Mouse (Mus musculus) spleen, adult 12 weeks (tissue): ENCODE data around the gene Cmtm4.

Experiments used
- DNase-seq: peaks from one replicate; pipeline ENCODE4 v3.0.0; 2022; ENCODE audit warnings: low spot score

Cmtm4 gene

DNA sequence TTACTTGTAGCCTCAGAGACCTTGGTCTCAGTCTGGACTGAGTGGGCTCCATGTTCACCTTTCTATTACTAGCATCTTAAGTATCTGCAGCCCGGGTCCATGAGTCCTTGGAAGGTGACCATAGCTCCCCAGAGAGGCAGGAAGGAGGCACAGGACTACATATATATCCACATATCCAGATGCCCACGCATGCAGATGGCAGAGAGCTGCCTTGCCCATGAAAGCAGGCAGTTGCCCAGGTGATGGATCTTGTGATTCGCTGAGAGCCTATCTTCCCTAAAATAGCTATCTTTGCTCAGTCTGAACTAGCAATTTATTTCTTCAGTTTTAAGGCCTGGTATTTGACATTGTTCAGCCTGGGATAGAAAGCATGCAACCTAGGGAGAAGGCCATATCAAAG, 15.9 kb upstream of the Cmtm4 start:
- DNase-seq = no peak

DNA sequence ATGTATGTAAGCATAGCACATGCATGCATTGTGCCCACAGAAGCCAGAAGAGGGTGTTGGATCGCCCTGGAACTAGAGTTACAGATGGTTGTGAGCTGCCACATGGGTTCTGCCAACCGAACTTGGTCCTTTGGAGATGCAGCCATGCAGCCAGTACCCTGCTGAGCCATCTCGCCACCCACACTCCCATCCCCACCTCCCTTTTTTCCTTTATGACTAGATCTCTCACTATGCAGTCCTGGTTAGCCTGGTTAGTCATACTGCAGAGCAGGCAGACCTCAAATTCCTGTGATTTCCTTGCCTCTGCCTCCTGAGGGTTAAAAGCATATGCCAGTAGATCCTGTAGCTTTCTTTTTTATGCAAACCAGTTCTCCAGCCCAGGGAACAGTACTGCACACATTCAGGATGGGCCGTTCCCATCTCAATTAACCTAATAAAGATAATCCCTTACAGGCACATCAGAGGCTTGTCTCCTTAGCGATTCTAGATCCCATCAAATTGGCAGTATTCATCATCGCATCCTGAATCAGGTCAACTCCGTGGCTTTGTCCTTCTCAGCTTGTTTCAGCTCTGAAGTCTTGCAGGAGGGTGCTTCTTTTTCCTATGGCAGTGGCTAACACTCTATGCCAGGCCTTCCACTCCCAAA, 15.1 kb upstream of the Cmtm4 start:
- no peak for DNase-seq

DNA sequence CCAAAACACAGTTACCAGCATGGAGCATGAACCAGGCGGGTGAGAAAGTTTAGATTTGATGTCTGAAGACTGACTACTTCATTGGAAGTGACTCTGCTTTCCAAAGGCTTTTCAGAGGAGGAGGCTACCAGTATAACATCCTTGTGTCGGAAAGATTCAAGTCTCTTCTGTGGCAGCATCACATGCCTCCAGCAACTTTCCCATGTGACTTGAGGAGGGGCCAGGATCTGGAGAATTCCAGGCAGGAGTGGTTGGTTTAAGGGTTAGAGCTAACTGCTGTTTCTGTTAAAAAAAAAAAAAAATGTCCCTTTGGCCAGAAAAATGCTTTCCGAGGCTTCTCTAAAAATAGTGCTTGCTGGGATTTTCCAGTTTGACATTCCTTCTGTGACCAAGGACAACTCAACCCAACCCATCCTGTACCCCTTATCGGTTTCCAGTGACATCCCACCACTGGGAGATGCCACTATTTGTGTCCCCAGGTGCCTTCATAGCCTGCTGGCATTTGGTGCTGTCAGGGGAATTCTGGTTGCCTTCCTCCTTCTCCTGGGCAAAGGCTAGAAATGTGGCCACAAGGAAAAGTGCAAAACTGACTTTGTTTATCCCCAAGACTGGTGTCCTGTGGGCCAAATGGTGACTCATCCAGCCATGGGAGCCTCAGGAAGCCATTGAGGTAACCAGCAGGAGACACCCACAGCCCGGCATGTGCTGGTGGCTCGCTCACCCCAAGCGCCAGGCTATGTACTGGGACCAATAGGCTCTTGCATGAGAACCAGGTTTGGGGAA, 12.9 kb upstream of the Cmtm4 start:
- DNase-seq = no peak

DNA sequence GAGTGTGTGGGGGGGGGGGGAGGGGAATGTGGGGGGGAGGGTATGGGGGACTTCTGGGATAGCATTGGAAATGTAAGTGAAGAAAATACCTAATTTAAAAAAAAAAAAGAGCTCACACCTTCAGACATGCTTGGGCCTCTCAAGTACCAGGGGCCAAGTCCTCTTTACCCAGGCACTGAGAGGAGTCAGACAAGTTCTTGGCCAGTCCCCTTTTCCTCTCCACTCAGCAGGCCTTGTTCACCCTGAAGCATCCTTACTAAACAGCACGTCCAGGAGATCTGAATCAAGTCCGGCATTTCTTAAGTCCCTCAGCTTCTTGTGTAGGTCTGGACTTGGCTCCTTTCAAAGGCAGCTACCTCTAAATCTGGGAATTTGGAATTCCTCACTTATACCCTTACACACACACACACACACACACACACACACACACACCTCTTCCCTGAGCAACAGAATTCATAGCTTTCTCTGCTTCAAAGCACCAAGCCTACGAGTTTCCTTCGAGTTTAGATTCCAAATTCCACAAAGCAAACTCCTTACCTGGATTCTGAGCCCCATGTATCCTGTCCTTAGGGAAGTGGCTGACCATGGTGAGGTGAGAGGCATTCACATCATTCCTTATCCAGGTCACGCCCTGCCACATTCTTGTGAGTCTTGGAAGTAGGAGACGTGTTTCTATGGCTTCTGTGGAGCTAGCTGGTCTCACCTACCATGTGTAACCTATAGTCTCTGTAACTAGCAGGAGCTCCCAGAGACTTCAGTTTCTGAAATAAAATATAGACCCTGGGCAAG, 10.9 kb upstream of the Cmtm4 start:
- DNase-seq = no peak

DNA sequence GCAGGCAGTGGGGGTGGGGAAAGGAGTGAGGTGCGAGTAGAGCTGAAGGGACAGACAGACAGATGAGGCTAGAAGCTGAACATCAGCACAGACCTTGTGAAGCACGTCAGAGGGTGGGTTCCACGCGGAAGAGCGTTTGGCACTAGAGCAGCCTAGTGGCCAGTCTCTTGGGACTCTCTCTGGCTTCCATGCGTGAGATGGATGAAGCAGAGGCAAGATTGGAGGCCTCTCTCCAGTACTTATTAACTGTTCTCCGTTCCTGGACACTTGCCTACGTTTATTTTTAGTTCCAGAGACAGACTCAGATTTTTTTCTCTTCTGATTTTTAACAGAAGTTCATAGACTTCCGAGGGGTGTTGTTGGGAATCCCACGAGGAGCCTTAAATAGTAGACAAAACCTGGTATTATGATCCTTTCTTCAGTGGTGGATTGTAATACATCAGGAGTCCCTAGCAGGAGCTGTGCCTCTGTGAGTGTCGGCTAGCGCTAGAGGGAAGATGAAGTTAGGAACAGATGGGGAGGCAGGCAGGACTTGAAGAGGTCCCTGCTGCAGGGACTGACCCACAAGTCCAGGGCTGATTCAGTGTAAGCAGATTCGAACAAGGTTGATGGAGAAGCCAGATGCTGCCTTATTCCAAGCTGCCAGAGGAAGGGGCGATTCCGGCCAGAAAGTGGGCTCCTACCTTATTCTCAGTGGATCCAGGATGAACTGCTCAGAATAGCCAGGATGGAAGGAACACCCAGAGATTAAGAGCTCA, 10.0 kb upstream of the Cmtm4 start:
- DNase-seq = no peak

DNA sequence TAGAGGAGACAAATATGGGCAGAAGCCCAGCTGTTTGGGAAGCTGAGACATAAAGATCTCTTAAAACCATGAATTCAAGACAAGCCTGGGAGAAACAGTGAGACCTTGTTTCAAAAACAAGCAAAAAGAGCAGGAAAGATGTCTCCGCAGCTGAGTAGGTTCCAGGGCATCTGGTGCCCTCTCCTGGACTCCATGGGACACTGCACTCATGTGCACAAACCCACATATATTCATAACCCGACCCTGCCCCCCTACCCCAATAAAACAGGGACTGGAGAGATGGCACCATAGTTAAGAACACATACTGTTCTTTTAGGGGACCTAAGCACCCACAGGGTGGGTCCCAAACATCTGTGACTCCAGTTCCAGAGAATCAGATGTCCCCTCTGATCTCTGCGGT, 8.0 kb upstream of the Cmtm4 start:
- DNase-seq = no peak

DNA sequence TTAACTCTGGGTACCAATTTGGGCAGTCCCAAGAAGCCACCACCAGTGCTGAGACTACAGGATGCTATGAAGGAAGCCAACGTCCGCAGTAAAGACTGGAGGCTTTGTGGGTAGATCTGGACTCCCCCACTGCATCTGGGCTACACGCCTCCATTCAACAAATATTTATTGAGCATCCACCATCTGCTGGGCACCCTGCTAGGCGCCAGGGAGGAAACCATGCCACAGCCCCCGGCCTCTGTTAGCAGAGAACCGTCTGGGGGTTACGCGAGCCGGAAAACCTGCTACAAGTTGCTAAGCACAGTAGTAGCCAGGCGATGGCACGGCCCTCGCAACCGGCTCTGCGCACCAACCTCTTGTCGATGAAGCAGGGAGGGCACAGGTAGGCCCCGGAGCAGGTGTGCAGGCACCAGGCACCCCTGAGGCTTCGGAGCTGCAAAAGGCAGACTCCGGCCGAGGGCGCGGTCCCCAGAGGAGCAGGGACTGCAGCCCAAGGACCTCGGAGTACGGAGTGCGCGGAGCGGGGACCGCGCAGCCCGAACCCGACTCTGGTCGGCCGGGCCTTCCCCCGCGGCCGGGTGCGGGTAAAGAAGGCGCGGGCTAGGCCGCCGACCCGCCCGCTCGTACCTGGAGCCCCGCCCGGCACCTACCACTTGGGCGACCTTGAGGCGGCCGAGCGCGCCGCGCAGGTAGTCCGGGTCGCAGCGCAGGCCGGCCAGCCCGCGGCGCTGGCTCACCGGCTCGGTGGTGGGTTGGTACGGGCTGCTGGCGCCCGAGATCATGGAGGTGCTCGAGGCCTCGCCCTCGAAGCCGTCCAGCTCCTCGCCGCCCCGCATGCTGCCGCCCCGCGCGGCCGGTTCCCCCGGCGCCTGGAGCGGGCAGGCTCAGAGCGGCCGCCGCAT, 555 bp downstream of the Cmtm4 start:
- peak; percentile 3 for DNase-seq

DNA sequence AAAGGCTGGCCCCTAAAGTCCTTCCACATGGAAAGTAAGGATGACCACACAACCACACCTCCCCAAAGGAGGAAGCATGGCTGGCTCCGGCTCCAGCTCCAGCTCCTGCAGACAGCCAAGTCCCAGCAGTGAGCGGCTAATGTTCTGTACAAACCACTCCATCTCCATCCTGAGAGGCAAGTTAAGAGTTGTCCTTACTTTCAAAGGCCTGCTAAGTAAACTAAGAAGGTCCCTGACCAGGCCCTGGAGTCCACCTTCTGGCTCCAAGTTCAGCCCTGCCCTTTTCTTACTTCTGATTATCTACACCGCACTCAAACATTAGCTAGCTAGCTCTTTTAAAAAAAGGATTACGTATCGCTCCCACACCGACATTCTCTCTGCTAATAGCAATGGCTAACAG, 1.8 kb downstream of the Cmtm4 start:
- DNase-seq = no peak

DNA sequence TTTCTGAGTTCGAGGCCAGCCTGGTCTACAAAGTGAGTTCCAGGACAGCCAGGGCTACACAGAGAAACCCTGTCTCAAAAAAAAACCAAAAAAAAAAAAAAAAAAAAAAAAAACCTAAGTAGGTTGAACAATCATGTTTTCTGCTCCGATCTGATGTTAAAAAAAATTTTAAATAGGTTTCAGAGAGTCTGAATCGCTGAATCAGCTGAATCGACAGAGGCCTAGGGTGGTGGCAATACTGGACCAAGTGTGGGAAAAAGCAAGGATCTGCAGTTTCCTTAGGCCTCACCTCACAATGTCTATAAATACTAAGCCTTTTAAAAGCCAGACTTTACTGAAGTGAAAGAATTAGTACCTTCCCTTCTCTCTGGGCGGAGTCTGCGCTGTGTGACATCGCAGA, 2.5 kb downstream of the Cmtm4 start:
- no peak for DNase-seq

DNA sequence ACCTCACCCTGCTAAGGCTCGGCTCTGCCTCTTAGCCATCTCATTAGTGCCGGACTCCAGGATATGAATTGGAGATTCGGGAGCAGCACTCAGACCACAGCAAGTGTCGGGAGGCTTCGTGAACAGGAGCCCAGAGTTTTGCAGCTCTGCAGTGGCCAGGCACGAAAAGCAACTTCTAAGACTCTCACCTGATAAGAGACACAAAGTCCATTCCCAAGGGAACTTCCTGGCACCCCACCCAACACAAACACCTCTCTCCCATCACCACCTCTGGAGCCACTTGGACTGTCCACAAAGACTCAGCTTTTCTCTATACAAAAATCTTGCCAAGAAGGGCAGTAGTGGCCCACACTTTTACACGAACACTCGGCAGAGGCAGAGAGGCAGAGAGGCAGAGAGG, 5.4 kb downstream of the Cmtm4 start:
- no peak for DNase-seq

DNA sequence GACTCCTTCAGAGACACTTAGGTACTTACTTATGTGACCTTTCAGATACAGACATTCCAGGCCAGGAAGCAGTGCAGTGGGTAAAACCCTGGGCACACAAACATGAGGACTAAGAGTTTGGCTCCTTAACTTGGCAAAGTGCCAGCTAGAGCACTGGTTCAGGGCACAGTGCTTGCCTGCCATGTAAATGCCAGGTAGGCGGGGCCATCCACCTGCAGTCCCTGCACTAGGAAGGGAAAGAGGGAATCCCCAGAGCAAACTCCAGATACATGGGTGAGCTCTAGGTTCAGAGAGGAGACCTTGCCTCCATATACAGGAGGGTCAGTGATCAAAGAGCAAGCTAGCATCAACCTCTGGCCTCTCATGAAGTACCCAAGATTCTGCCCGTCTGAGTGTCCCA, 7.6 kb downstream of the Cmtm4 start:
- DNase-seq = no peak

DNA sequence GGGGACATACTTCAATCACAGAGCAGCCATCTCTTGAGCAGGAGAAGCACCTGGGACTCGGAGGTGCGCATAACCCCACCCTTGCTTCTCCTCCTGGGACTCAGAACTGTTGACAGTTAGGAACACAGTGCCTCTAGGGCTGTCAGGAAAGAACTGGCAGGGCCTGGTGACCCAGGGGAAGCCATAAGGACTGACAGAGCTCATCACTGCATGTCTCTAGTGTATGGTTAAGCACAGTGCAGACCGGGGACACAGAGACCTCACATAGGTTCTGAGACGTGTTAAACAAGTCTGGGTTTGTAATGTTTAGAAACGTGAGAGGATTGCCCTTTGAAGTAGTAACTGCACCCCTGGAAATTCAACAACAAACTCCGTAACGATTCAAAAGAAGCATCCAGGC, 8.1 kb downstream of the Cmtm4 start:
- no peak for DNase-seq

DNA sequence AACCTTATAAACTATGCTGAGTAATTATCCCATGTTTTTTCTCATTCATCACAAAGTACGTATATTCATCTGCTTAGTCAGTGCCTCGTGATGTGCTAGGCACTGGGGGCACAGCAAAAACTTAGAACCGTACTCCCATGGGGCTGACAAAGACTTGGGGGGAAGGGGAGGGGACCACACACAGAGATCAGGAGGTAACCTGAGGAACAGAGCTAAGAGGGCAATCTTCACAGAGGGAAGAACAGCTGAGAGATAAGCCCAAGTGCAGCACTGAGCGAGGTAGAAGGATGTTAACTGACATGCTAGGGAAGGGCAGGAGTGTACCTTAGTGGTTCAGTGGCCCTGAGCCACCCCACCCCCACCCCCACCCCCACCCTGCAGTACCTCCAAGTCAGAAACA, 8.9 kb downstream of the Cmtm4 start:
- DNase-seq = no peak

DNA sequence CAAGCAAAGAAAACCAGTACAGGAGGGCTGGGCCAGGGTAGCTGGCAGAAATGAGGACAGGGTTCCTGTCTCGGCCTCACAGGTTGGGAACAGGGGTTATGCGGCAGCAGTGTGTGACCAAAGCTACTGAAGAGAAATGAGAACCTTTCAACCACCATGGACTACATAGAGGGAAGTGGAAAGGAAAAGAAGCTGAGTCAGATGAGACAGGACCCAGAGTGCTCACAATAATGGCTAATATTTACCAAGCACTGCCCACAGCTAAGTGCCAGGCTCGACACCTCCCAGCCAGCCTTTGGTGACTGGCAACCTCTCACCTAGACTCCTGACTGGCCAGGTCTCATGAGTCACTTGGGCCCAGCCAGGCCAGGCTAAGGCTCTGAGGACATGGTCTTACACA, 11.6 kb downstream of the Cmtm4 start:
- no peak for DNase-seq

DNA sequence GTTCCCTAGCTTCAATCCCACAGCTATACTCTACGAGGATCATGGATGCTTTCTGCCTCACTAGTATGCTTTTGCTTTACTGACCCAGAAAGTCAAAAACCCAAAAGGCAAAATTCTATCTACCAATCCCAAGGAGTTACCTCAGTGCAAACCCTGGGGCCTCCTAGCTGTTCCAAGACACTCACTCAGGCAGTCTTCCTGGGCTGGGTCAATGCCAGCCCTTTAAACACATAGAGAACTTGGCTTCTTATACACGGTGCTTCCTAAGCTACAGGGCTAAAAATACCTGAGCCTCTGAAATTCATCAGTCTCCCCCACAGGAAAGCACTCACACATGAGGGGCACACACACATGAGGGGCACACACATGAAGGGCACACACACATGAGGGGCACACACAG, 12.3 kb downstream of the Cmtm4 start:
- no peak for DNase-seq

DNA sequence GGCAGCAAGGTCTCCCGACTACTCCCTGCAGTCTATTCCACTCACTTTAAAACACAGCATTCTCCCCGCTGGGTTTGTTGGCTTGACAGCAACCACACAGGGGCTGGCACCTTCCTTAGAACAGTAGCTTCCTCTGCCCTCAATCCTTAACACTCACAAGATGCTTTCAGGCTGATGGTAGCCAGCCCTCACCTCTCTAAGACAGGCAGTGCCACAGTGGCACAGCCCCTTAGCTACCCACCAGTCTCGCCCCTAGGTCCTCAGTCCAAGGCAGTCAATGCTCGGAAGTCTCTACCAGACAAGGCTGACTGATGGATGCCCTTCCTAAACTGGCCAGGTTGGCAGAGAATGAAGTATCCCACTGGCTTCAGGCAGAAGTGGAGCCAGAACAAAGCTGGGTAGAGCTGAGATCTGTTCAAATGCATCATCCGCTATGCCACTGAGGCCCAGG, 14.6 kb downstream of the Cmtm4 start:
- DNase-seq = no peak

DNA sequence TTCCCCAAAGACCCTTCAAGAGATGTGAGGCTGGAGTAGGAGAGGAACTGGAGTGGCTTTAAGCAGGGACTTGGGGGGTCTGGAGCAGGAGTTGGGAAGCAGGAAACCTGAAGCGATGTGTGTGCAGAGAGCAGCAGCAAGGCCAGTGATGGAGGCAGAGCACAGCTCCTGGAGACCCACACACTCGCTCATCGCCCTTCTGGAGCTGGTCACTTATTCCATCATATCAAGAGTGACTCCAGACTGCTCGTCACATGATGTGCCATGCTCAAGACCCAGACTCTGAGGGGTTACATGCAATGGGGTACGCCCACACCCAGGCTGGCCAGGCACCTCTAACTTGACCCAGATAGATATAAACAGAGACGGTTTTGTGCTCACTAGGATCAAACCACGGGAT, 15.3 kb downstream of the Cmtm4 start:
- DNase-seq = no peak

DNA sequence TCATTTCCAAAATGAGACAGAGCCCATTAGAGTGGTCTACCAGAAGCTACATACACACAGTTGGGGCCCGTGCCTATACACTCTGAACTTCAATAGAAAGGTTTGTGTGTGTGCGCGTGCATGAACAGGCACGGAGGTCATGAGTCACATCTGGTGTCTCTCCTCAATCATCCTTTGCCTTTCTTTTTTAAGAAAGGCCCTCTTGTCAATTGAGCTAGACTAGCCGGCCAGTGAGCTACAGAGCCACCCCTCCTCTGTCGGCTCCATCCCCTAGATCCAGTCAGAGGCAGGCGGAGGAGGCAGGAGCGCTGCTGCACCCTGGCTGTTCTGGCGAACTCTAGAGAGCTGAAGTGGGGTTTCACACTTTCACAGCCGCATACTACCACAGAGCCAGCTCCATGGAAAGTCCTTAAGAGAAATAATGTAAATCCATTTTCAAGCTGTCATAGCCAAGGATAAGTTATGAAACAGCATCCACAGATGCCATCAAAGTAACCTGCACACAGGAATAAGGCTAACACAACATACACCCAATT, 16.2 kb downstream of the Cmtm4 start:
- DNase-seq = no peak

DNA sequence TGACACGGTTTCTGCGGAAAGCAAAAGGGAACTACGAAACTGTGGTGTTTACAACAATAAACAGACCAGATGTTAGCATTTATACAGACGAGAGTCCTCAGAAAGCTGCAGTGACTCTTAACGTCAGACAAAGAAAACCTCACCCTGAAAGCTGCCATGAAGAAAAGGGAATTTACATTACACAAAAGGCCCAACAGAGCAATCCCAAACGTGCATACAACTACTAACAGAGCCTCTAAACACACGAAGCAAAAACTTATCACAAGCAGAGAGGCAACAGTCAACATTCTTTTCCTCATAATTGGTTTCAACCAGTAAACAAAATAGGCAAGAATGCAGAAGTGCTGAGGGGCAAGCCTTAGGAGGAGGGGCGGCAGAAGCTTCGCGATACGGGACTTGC, 18.9 kb downstream of the Cmtm4 start:
- DNase-seq = no peak

DNA sequence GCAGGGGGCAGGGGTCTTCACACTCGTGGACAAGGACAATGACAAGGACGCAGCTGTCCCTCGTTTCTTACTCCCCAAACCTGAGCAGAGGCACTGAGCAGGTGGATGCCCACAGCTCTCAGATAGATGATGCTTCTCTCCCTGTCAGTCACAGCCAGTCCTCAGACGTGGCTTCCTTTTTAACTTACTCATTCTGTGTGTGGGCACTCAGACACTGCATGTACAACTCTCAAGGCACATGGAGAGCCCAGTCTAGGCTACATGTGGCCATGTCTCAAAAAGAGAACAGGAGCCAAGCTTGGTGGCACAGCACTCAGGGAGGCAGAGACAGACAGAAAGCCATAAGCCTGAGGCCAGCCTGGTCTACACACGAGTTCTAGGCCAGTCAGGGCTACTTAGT, 19.6 kb downstream of the Cmtm4 start:
- no peak for DNase-seq
